ENCODE assay signal across 8 mouse cellular contexts in genomic region chr19:41258707-41259106, GRCm38 (mm10). TPM values are rescaled to one million over a fixed set of nuclear protein-coding genes. Genes with fewer than 3 reads are reported as not detected.
A peak's percentile ranks its signal among the peaks of the same experiment; 100 is the strongest.
DNase-seq lines count a peak whose midpoint lies in the region.
"Had no signal": no experiment of that assay in that cellular context is flagged by ENCODE, and none has a peak within 500 bp of the region (broad histone marks: within the 10 kb centered on the region; RNA-seq: fewer than 3 reads in every experiment).

No protein-coding gene starts in this region.

- H3K4me3 ChIP-seq in heart, embryonic 10.5 days = no peak overlapping the region
- H3K4me3 ChIP-seq: heart, embryonic 13.5 days had no signal

- peak; percentile 14 for DNase-seq in layer of hippocampus, adult 9-11 months
- DNase-seq in layer of hippocampus, adult 8-10 months (ENCODE audit: low spot score in 2 of 2) = no peak
- DNase-seq in ES-CJ7 (ENCODE audit: low read depth, low spot score) = peak; percentile 73
- peak; percentile 36 for DNase-seq in adrenal gland, adult 2 months
- DNase-seq in heart, embryonic 10.5 days (ENCODE audit: low spot score) = peak; percentile 68
- peak; percentile 36 for DNase-seq in lung, postnatal 25 days (ENCODE audit: low spot score)
- peak; percentile 74 for DNase-seq in thymus, postnatal 25 days

- no peaks in the 10 kb centered on the region for H3K27me3 ChIP-seq in heart, embryonic 10.5 days (ENCODE audit: insufficient read depth, poor library complexity, severe bottlenecking)
- H3K27me3 ChIP-seq: heart, embryonic 13.5 days had no signal

- H3K27ac ChIP-seq in heart, embryonic 10.5 days = no peak overlapping the region
- H3K27ac ChIP-seq: heart, embryonic 13.5 days had no signal

- H3K9me3 ChIP-seq in heart, embryonic 10.5 days = no peaks in the 10 kb centered on the region
- H3K9me3 ChIP-seq: heart, embryonic 13.5 days had no signal

- H3K36me3 ChIP-seq in heart, embryonic 10.5 days = 0 out of 2 replicates have a peak, but pooled peaks cover 2% of the 10 kb centered on the region

- 40% methylated on average over 2 of the region's 2 CpGs for WGBS in heart, embryonic 10.5 days

- H3K4me1 ChIP-seq in heart, embryonic 10.5 days = peaks cover 17% of the 10 kb centered on the region; the same call in 1 of the 2 replicates

RNA-seq across cellular contexts. Expression of gene Tm9sf3, which starts 5.1 kb away (rescaled TPM):
- total RNA-seq in layer of hippocampus, adult 8-10 months (2022) = 100 to 1,000 TPM; 111 to 123 (median 122) TPM
- total RNA-seq in adrenal gland, adult 2 months (2021) = 100 to 1,000 TPM; 144 to 171 TPM
- 23.2 and 29.6 TPM in 2 replicates for polyA plus RNA-seq in adrenal gland, adult 2 months (2012; rRNA removed)
- 112 and 123 TPM in 2 replicates for polyA plus RNA-seq in heart, embryonic 10.5 days (2016; fragmentation: Nextera tagmentation; extraction: Ambion mirVana)

RNA-seq across cellular contexts. Expression of gene Tll2, which starts 52.1 kb away (rescaled TPM):
- total RNA-seq in layer of hippocampus, adult 8-10 months (2022) = under 1 TPM; 0.39 to 0.93 (median 0.74) TPM
- total RNA-seq in adrenal gland, adult 2 months (2021) = not detected
- polyA plus RNA-seq in adrenal gland, adult 2 months (2012; rRNA removed) = 0.11 and 0.12 TPM in 2 replicates
- 0.05 TPM in 1 of 2 replicates, not detected in the other for polyA plus RNA-seq in heart, embryonic 10.5 days (2016; fragmentation: Nextera tagmentation; extraction: Ambion mirVana)

Comparison
In these comparisons a context has a peak if more than half of its experiments do, and no peak if none do; other contexts are left out.
1. DNase-seq: peak in layer of hippocampus, adult 9-11 months (single experiment), ES-CJ7 (single experiment), adrenal gland, adult 2 months (single experiment), heart, embryonic 10.5 days (single experiment), lung, postnatal 25 days (single experiment) and thymus, postnatal 25 days (single experiment); none in layer of hippocampus, adult 8-10 months (0 of 2).